Mouse (Mus musculus): ENCODE data around the gene Eras. TPM values are rescaled to one million over a fixed set of nuclear protein-coding genes. Genes with fewer than 3 reads are reported as not detected.

Eras gene
- not detected in 2 replicates for polyA plus RNA-seq (2015; fragmentation: Nextera tagmentation; extraction: Ambion mirVana)

- no peaks in the 10 kb centered on the region for H3K36me3 ChIP-seq (ENCODE audit: control insufficient read depth, insufficient read depth, low read length)
- no peak for ATAC-seq (ENCODE audit: low read depth)
- no peak within 1 kb of the TSS for H3K9ac ChIP-seq (ENCODE audit: low read length)
- no peak within 1 kb of the TSS for H3K4me3 ChIP-seq (ENCODE audit: low read length)
- peaks cover 32% of the 10 kb centered on the region for H3K27me3 ChIP-seq (ENCODE audit: control insufficient read depth, insufficient read depth, low read depth, low read length)
- H3K4me1 ChIP-seq (replicated peaks; ENCODE audit: control insufficient read depth, insufficient read depth, low read length) = no peaks in the 10 kb centered on the region
- no peak within 1 kb of the TSS for H3K4me2 ChIP-seq (ENCODE audit: low read depth, low read length)
- 15% methylated on average over 16 of the region's 19 CpGs for WGBS
- no peak within 1 kb of the TSS for H3K27ac ChIP-seq (ENCODE audit: low read length)
- no peaks in the 10 kb centered on the region for H3K9me3 ChIP-seq (ENCODE audit: control insufficient read depth, low read length)
Observed at GRCm38 (mm10) chrX:7928270-7928790, at the start of gene Eras. Gene Eras (minus strand): TSS chrX:7928607.

- Histone ChIP-seq H3K27me3 (ENCODE audit: control insufficient read depth, insufficient read depth, low read depth, low read length) (no peaks in the 10 kb centered on the region), H3K9me3 (ENCODE audit: control insufficient read depth, low read length) (no peaks in the 10 kb centered on the region), H3K36me3 (ENCODE audit: control insufficient read depth, insufficient read depth, low read length) (no peaks in the 10 kb centered on the region), H3K27ac (ENCODE audit: low read length) (no peak within 1 kb of the TSS), H3K4me1 (replicated peaks; ENCODE audit: control insufficient read depth, insufficient read depth, low read length) (no peaks in the 10 kb centered on the region), H3K4me3 (ENCODE audit: low read length) (no peak within 1 kb of the TSS), H3K9ac (ENCODE audit: low read length) (no peak within 1 kb of the TSS), H3K4me2 (ENCODE audit: low read depth, low read length) (no peak within 1 kb of the TSS)
- ATAC-seq (ENCODE audit: low read depth) = no peak
- 85% methylated on average over 11 of the region's 11 CpGs for WGBS
Observed at GRCm38 (mm10) chrX:7977892-7978291, 49.5 kb upstream of the Eras start, which contains the start of gene Gata1. Gene Gata1 (minus strand): TSS chrX:7978071.

DNA sequence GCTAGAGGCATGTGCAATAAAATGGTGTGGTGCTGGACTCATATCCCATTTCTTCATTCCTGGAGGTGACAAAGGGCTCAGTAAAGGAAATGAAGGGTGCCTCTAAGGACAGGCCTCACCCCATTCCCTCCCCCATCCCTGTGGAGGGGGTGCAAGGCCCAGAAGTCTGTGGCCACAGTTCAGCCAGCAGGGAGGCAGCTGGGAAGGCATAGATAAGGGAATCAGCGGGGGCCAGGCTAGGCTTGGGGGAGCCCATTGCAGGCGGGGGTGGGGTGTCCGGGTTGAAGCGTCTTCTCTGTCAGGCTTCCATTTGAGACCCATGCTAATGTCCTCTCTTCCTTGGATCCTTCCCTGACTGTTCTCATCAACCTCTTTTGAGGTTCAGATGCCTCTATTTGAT lies 42.9 kb upstream of the Eras start:
- no peak for ATAC-seq (ENCODE audit: low read depth)

DNA sequence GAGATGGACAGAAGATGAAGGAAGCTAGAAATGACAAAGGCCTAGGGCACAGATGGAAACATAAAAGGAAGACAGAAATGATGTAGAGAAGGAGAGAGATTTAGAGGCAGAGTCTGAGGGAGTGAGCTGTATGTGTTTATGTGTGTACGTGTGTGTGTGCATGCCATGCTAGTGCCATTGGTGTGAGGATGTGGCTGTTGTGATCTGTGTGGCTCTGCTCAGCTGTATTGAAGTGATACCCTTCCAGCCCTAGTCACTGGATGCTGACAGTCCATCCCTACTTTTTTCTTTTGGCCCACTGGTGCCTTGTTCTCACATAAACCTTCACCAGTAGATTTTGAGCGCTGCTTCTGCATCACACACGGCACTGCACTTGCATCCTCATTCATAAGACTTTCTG lies 40.5 kb upstream of the Eras start:
- no peaks in the 10 kb centered on the region for H3K9me3 ChIP-seq (ENCODE audit: control insufficient read depth, low read length)
- ATAC-seq (ENCODE audit: low read depth) = no peak
- H3K36me3 ChIP-seq (ENCODE audit: control insufficient read depth, insufficient read depth, low read length) = no peaks in the 10 kb centered on the region
- H3K4me2 ChIP-seq (ENCODE audit: low read depth, low read length) = no peak overlapping the region
- 75% methylated on average over 3 of the region's 3 CpGs for WGBS
- H3K4me1 ChIP-seq (replicated peaks; ENCODE audit: control insufficient read depth, insufficient read depth, low read length) = no peaks in the 10 kb centered on the region
- H3K27ac ChIP-seq (ENCODE audit: low read length) = no peak overlapping the region
- no peaks in the 10 kb centered on the region for H3K27me3 ChIP-seq (ENCODE audit: control insufficient read depth, insufficient read depth, low read depth, low read length)
- H3K9ac ChIP-seq (ENCODE audit: low read length) = no peak overlapping the region
- H3K4me3 ChIP-seq (ENCODE audit: low read length) = no peak overlapping the region

More for the DNA sequence above, 42.9 kb upstream of the Eras start:
- Histone ChIP-seq H3K4me2 (ENCODE audit: low read depth, low read length) (no peak overlapping the region), H3K4me1 (replicated peaks; ENCODE audit: control insufficient read depth, insufficient read depth, low read length) (no peaks in the 10 kb centered on the region), H3K9ac (ENCODE audit: low read length) (no peak overlapping the region), H3K27me3 (ENCODE audit: control insufficient read depth, insufficient read depth, low read depth, low read length) (no peaks in the 10 kb centered on the region), H3K36me3 (ENCODE audit: control insufficient read depth, insufficient read depth, low read length) (no peaks in the 10 kb centered on the region), H3K27ac (ENCODE audit: low read length) (no peak overlapping the region), H3K4me3 (ENCODE audit: low read length) (no peak overlapping the region), H3K9me3 (ENCODE audit: control insufficient read depth, low read length) (no peaks in the 10 kb centered on the region)
- 58% methylated on average over 4 of the region's 4 CpGs for WGBS

DNA sequence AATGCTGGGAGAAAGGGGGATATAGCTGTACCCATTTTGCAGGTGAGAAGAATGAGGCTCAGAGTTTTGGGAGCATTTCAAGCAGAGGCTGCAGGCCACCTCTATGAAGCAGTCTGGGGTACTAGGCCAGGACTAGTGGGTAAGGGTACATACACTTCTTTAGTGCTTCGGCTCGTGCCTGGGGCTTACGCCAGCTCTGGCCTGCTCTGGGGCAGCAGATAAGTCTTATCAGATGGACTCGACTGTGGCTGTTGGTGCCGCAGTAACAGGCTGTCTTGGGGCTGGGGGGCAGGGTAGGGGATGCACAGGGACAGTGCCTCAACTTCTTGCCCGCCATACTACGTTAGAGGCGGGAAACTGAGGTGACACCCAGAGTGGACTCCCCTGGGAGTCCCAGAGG lies 39.8 kb upstream of the Eras start:
- no peak for ATAC-seq (ENCODE audit: low read depth)
- H3K9ac ChIP-seq (ENCODE audit: low read length) = no peak overlapping the region
- H3K4me3 ChIP-seq (ENCODE audit: low read length) = no peak overlapping the region
- WGBS = 59% methylated on average over 8 of the region's 8 CpGs
- no peaks in the 10 kb centered on the region for H3K36me3 ChIP-seq (ENCODE audit: control insufficient read depth, insufficient read depth, low read length)
- no peak overlapping the region for H3K27ac ChIP-seq (ENCODE audit: low read length)
- H3K4me1 ChIP-seq (replicated peaks; ENCODE audit: control insufficient read depth, insufficient read depth, low read length) = no peaks in the 10 kb centered on the region
- H3K4me2 ChIP-seq (ENCODE audit: low read depth, low read length) = no peak overlapping the region
- H3K9me3 ChIP-seq (ENCODE audit: control insufficient read depth, low read length) = no peaks in the 10 kb centered on the region
- no peaks in the 10 kb centered on the region for H3K27me3 ChIP-seq (ENCODE audit: control insufficient read depth, insufficient read depth, low read depth, low read length)

GRCm38 (mm10) chrX:7967596-7968201 lies 39.3 kb upstream of the Eras start:
- Histone ChIP-seq H3K27ac (ENCODE audit: low read length) (no peak overlapping the region), H3K27me3 (ENCODE audit: control insufficient read depth, insufficient read depth, low read depth, low read length) (no peaks in the 10 kb centered on the region), H3K4me3 (ENCODE audit: low read length) (no peak overlapping the region), H3K4me2 (ENCODE audit: low read depth, low read length) (no peak overlapping the region), H3K9me3 (ENCODE audit: control insufficient read depth, low read length) (no peaks in the 10 kb centered on the region), H3K36me3 (ENCODE audit: control insufficient read depth, insufficient read depth, low read length) (no peaks in the 10 kb centered on the region), H3K4me1 (replicated peaks; ENCODE audit: control insufficient read depth, insufficient read depth, low read length) (no peaks in the 10 kb centered on the region), H3K9ac (ENCODE audit: low read length) (no peak overlapping the region)
- 73% methylated on average over 7 of the region's 9 CpGs for WGBS
- no peak for ATAC-seq (ENCODE audit: low read depth)

- H3K4me1 ChIP-seq (replicated peaks; ENCODE audit: control insufficient read depth, insufficient read depth, low read length) = no peaks in the 10 kb centered on the region
- no peak overlapping the region for H3K27ac ChIP-seq (ENCODE audit: low read length)
- H3K27me3 ChIP-seq (ENCODE audit: control insufficient read depth, insufficient read depth, low read depth, low read length) = no peaks in the 10 kb centered on the region
- no peak for ATAC-seq (ENCODE audit: low read depth)
- no peaks in the 10 kb centered on the region for H3K36me3 ChIP-seq (ENCODE audit: control insufficient read depth, insufficient read depth, low read length)
- H3K4me2 ChIP-seq (ENCODE audit: low read depth, low read length) = no peak overlapping the region
- H3K9me3 ChIP-seq (ENCODE audit: control insufficient read depth, low read length) = no peaks in the 10 kb centered on the region
- no peak overlapping the region for H3K9ac ChIP-seq (ENCODE audit: low read length)
- no peak overlapping the region for H3K4me3 ChIP-seq (ENCODE audit: low read length)
- WGBS = 34% methylated on average over 4 of the region's 4 CpGs
Observed at GRCm38 (mm10) chrX:7966161-7966560, 37.8 kb upstream of the Eras start.

DNA sequence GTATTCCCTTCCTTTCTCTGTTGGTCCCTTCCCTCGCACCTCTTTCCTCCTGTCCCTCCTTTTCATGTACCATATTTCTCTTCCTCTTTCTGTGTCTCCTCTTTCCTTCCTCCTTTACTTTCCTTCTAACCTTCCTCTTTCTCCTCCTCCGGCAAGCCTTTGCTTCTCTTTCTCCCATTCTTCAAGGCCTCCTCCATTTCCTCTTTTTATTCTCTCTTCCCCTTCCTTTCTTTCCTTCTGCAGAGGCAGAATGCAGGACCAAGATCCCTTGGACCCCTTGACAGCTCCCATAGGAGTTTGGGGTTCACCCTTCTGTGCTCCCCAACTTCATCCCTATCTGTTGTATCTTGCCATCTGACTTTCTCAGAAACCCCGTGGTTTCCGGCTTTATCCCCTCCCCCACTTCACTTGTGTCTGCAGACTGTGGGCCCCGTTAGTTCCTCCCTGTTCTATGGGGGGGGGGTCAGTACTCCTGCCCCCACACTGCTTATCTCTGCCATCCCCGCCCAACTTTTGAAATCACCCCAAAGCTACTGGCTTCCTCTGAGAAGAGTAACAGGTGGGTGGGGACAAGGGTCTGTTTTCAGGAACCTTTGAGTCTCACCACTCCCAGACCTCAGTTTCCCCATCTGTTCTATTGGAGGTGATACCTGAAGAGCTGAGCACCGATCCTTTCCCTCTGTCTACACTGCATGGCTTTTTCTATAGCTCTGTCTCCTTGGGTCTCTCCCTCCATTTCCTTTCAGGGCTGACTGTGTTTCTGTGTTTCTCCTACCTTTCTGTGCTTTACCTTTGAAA lies 35.6 kb upstream of the Eras start:
- Histone ChIP-seq H3K27me3 (ENCODE audit: control insufficient read depth, insufficient read depth, low read depth, low read length) (no peaks in the 10 kb centered on the region), H3K4me1 (replicated peaks; ENCODE audit: control insufficient read depth, insufficient read depth, low read length) (no peaks in the 10 kb centered on the region), H3K4me3 (ENCODE audit: low read length) (no peak overlapping the region), H3K27ac (ENCODE audit: low read length) (no peak overlapping the region), H3K9me3 (ENCODE audit: control insufficient read depth, low read length) (no peaks in the 10 kb centered on the region), H3K4me2 (ENCODE audit: low read depth, low read length) (no peak overlapping the region), H3K36me3 (ENCODE audit: control insufficient read depth, insufficient read depth, low read length) (no peaks in the 10 kb centered on the region), H3K9ac (ENCODE audit: low read length) (no peak overlapping the region)
- WGBS = 64% methylated on average over 7 of the region's 7 CpGs
- ATAC-seq (ENCODE audit: low read depth) = no peak

- no peak overlapping the region for H3K9ac ChIP-seq (ENCODE audit: low read length)
- no peak for ATAC-seq (ENCODE audit: low read depth)
Observed at GRCm38 (mm10) chrX:7958868-7959267, 30.5 kb upstream of the Eras start.

More at GRCm38 (mm10) chrX:7958868-7959267, 30.5 kb upstream of the Eras start:
- Histone ChIP-seq H3K27ac (ENCODE audit: low read length) (no peak overlapping the region), H3K9me3 (ENCODE audit: control insufficient read depth, low read length) (no peaks in the 10 kb centered on the region), H3K4me3 (ENCODE audit: low read length) (no peak overlapping the region), H3K4me1 (replicated peaks; ENCODE audit: control insufficient read depth, insufficient read depth, low read length) (no peaks in the 10 kb centered on the region), H3K27me3 (ENCODE audit: control insufficient read depth, insufficient read depth, low read depth, low read length) (no peaks in the 10 kb centered on the region), H3K36me3 (ENCODE audit: control insufficient read depth, insufficient read depth, low read length) (no peaks in the 10 kb centered on the region), H3K4me2 (ENCODE audit: low read depth, low read length) (no peak overlapping the region)
- WGBS = 85% methylated on average over 9 of the region's 9 CpGs

Data from lung, embryonic 16.5 days (tissue).